Mouse (Mus musculus): ENCODE measurements around the gene Gm20517.

The Gm20517 gene

DNA sequence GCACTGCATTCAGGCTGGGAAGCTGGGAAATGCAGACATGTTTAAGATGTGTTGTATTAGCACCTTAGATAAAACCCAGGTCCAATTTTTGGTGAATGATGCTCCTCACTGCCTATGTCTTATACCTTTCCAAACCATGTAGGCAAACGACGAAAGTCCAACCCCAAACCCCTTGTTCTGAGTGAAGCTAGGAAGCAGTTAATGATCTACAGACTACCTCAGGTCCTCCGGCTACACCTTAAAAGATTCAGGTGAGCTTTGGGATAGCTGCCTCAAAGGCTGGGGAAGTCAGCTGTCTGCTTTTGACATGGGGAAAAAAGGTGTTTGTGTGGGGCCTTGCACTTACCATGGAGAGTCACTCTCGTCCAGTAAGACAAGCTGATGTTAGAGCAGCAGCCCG is 67.3 kb downstream of the Gm20517 start:
- no peak for DNase-seq (ENCODE audit: low spot score in 2 of 2)

DNA sequence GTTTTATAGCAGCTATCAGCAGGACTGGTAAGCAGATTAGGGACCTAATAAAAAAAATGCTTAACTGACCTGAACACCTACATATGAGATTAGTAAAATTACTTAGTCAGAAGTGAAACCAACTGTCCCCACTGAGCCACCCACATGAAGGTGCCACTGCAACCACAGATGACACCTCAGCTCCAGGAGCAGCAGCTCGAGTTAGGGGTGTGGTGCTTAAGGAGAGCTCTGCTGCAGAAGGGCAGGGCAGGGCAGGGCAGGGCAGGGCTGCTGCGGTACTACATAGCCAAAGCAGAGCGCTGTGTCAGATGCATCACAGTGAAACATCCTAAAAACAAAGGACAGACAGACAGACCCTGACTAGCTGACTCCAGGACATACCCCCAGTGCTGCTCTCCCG is 71.4 kb downstream of the Gm20517 start:
- no peak for DNase-seq (ENCODE audit: low spot score in 2 of 2)

- DNase-seq (ENCODE audit: low spot score in 2 of 2): peak; percentile 87 to 94
Observed at GRCm38 (mm10) chr17:47687409-47688343, 76.3 kb downstream of the Gm20517 start.

GRCm38 (mm10) chr17:47688344-47688607 is 76.9 kb downstream of the Gm20517 start, which contains the start of gene Tomm6:
Gene Tomm6, minus strand, starts transcription at chr17:47688386.
- no peak for DNase-seq (ENCODE audit: low spot score in 2 of 2)

DNA sequence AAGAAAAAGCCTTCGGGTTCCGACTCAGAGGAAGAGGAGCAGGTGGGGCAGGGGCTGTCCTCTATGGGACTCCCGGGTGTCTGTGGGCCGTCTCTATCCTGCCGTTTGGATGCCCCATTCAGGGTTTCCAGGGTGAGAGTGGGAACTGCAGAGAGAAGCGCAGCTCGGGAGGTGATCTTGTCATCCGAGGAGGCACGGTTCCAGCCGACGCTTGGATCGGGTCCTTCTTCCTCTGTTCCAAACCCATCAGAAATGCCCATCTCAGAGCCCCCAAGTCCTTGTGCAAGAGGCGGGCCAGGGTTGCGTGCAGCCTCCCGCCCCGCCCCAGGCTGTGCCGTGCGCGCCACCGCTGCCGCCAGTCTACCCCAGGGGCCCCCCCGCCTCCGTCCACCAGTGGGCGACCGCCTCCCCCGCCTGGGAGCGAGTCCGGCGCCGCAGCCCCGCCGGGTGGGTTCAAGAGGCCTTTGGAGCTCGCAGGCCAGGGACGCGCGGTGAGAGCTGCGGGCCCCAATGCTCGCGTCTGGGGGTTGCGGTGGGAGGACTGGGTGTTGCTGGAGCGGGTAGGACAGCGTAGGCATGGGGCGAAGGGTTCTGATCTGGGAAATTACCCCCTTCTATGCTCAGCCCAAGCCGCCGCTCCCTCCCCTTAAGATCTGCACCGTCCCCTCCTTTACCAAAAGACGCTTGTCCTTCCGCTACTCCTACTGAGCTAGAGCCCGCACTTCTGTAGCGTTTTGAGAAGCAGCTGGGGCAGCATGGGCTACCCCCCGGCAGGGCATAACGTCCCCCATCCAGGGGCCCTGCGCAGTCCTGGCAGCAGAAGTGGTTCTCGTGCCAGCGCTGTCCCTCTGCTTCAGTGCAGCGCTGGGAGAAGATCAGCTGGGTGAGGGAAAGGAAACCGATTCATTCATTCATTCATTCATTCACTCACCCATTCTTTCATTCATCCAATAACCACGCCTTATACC is 77.5 kb downstream of the Gm20517 start, which contains the start of gene Frs3:
Gene Frs3, plus strand, starts transcription at position 423 of the 968 bp plus-strand sequence.
- DNase-seq (ENCODE audit: low spot score in 2 of 2): peak in 1 of 2 experiments; percentile 55

- DNase-seq (ENCODE audit: low spot score in 2 of 2): no peak
Observed at GRCm38 (mm10) chr17:47689894-47690293, 78.5 kb downstream of the Gm20517 start.

GRCm38 (mm10) chr17:47691650-47692049 is 80.3 kb downstream of the Gm20517 start:
- no peak for DNase-seq (ENCODE audit: low spot score in 2 of 2)

DNA sequence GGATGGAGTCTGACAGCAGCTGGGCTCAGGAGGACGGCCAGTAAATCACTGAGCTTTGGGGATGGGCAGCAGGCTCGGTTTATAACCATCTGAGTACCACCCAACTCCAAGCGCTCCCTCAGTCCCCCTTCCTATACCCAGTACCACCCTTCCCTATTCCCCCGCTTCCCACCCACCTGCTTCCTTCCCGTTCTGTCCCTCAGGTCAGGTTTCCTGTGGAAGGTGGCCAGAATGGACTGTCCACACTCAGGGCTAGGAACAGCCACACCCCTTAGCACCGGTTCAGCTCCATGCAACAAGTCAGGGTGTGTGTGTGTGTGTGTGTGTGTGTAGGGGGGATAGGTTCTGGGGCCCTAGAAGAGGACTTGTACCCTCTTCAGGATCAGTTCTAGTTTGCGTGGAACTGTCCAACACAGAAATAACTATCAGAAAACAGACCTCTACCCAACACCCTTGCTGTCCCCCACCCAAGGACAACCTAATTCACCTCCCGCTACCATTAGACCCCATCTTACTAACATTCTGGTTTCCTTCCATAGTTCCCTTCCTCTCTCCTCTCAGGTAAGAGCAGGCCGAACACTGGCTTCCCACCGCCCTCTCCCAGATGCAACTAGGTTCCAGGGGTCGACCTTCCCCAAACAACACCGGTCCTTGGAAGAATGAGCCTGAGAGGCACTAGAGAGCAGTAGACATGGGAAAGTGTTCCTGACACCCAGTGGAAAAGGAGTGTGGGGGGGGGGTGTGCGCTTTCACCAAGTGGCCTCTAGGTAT is 82.5 kb downstream of the Gm20517 start:
- DNase-seq (ENCODE audit: low spot score in 2 of 2): no peak

DNA sequence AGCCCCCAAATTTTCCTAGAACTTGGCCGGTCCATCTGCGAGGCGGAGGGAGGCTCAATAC is 82.9 kb downstream of the Gm20517 start, which contains the start of gene Gm21981:
Gene Gm21981, minus strand, starts transcription at position 14 of the 61 bp plus-strand sequence.
- DNase-seq (ENCODE audit: low spot score in 2 of 2): no peak

DNA sequence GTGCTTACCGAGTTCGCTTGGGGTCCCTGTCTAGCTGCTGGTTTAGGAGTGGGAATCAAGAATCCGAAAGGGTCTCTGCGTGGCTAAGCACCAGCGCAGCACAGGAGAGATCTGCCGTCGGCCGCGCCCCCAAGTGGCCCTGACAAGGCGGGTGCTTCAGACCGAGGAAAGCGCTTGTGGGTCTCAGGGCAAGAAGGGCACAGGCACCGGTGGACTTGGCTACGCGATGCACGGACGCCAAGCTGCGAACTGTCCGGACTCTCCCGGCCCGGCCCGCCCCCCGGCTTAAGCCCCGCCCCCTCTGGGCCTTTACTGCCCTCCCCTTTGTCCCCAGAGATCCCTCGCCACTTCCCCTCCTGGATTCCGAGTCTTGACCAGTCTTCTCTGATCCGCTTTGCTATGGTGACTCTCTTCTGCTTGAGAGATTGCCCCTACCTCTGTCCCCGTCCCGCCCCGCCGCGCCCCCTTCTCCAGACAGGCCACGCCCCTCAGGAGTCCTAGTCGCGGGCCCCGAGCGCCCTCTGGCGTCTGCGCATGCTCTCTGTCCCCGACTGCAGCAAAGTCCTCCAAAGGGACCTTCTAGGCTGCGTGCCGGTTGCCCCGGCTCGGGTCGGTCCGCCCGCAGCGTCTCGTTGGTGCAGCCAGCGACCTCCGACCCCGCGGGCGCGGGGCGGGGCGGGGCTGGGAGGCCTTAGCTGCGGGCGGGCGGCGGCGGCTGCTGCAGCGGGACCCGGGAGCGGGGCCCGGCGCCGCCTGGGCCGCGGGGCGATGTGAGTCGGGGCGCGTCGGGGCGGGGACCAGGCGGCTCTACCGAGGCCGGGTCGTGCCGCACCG is 83.3 kb downstream of the Gm20517 start, which contains the start of gene Prickle4:
Gene Prickle4, minus strand, starts transcription at position 234 of the 834 bp plus-strand sequence.
- DNase-seq (ENCODE audit: low spot score in 2 of 2): peak; percentile 93 to 98

DNA sequence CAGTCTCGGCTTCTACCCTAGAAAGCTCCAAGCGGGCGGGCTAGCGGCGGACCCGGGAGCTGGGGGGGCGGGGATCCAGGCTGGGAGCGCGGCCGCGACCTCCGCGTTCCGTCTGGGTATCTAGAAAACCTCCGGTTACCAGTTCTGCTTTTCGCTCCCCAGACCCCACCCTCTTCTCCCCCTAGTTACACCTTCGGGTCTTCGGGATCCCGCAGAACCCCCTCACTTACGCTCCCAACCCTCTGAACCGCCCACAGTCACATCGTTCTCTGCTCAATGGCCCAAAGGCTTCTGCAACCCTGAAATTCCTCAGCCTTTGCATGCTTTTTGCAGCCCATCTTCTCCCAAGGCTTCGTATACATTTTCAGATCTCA is 83.9 kb downstream of the Gm20517 start:
- no peak for DNase-seq (ENCODE audit: low spot score in 2 of 2)

DNA sequence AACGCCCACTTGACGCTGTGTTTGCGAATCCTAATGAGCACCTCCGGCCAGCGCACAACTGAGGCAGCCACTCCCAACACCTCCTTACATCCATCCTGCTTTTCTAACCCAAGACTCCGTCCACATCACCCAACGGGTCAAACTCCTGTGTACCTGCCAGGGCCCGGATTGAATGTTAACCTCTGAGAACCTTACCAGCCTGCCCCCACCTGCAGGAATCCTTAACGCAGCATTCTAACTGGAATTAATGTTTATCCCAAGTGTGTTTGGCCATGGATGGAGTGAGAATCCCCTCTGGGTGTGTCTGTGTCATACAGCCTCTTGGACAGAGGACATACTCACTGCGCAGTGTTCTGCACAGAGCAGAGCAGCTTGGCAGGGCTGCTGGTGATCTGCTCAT is 86.8 kb downstream of the Gm20517 start:
- no peak for DNase-seq (ENCODE audit: low spot score in 2 of 2)

- DNase-seq (ENCODE audit: low spot score in 2 of 2): no peak
Observed at GRCm38 (mm10) chr17:47699055-47699454, 87.7 kb downstream of the Gm20517 start.

GRCm38 (mm10) chr17:47701793-47702192 is 90.4 kb downstream of the Gm20517 start:
- no peak for DNase-seq (ENCODE audit: low spot score in 2 of 2)

GRCm38 (mm10) chr17:47702548-47703345 is 91.4 kb downstream of the Gm20517 start:
- no peak for DNase-seq (ENCODE audit: low spot score in 2 of 2)

DNA sequence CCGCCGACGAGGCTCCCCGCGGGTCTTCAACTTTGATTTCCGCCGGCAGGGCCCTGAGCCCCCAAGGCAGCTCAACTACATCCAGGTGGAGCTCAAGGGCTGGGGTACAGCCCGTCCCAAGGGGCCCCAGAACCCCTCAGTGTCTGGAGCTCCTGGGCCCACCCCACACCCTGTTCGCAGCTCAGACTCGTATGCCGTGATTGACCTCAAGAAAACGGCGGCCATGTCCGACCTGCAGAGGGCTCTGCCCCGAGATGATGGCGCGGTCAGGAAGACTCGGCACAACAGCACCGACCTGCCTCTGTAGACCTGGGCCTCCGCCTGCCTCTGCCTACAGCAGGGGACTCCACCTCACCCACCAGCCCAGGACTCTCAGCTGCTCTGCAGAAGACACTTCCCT is 92.2 kb downstream of the Gm20517 start:
- no peak for DNase-seq (ENCODE audit: low spot score in 2 of 2)

- DNase-seq (ENCODE audit: low spot score in 2 of 2): no peak
Observed at GRCm38 (mm10) chr17:47704692-47705091, 93.3 kb downstream of the Gm20517 start.

- no peak for DNase-seq (ENCODE audit: low spot score in 2 of 2)
Observed at GRCm38 (mm10) chr17:47706196-47706595, 94.8 kb downstream of the Gm20517 start.

DNA sequence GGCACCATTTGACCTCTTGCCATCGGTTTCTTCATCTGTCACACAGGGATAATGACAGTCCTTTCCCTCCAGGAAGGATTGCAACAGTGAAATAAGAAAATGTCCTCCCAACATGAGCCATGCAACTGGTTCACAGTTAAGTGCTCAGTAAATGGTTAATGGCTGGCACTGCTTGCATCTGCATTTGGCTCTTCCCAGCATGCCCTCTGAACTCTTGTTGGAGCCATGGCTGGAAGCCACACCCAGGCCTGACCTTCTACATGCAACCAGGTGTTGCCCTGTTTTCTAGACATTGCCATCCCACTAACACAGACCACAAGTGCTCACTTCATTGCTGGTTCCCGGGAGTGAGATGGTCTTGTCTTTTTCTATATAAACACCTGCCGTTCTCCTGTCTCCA is 96.6 kb downstream of the Gm20517 start:
- DNase-seq (ENCODE audit: low spot score in 2 of 2): no peak

DNA sequence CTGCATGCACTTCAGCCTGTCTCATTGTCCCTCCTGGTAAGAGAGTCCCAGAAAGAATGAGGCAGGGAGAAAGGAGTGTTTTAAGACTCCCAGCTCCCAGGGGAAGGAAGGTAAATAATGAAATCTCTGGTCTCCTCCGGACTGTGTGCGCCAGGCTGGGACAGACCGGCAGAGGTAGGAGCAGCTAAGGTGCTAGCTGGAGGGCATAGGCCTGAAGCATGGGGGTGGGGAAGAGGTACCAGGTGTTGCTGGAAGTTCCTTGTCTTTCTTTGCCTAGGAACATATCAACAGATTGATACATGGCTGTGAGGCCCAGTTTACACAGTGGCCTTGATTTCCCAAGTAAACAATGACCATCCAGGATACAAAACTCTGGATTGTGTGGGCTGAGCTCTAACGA is 97.6 kb downstream of the Gm20517 start:
- no peak for DNase-seq (ENCODE audit: low spot score in 2 of 2)
